32 mouse cellular contexts compared by ENCODE assay signal in genomic region chr16:38318492-38318891, GRCm38 (mm10). TPM values are rescaled to one million over a fixed set of nuclear protein-coding genes. Genes with fewer than 3 reads are reported as not detected.
DNase-seq lines count a peak whose midpoint lies in the region; TF ChIP-seq lines count a peak whose summit lies in the region.
"Had no signal": no experiment of that assay in that cellular context is flagged by ENCODE, and none has a peak within 500 bp of the region (broad histone marks: within the 10 kb centered on the region; RNA-seq: fewer than 3 reads in every experiment).

No protein-coding gene starts in this region.

- no peak for TF ChIP-seq CTCF in C2C12 (IDR thresholded peaks at IDR 0.05; ENCODE audit: control insufficient read depth, insufficient read depth, insufficient read length)
- no peak for TF ChIP-seq CTCF in heart, adult 2 months (IDR thresholded peaks at IDR 0.05)

- WGBS in heart, adult 2 months, result 63% methylated on average over 9 of the region's 9 CpGs

- DNase-seq in NIH3T3 (ENCODE audit: low read depth), result peak; percentile 10
- peak; percentile 23 for DNase-seq in gonadal fat pad, adult 2 months (ENCODE audit: low read depth)
- DNase-seq in heart, adult 2 months, result no peak
- no peak for DNase-seq in frontal cortex, adult 2 months (ENCODE audit: extremely low spot score in 1 of 2, low spot score in 1 of 2)
- DNase-seq in T-cell, adult 2 months (ENCODE audit: low spot score), result no peak
- DNase-seq: adrenal gland, postnatal 10 days; cerebellum, adult 18-20 months; cerebellum, adult 9-10 months; cerebellum, postnatal 14 days; gastrocnemius, postnatal 10 days; heart, adult 18-20 months; heart, postnatal 14 days; heart, postnatal 4 days; kidney, adult 18-20 months had no signal

- no peak overlapping the region for H3K9ac ChIP-seq in heart, adult 2 months (ENCODE audit: low read depth, low read length)
- H3K9ac ChIP-seq: forebrain, embryonic 12.5 days; forebrain, embryonic 15.5 days; heart, embryonic 13.5 days; hindbrain, embryonic 14.5 days had no signal

- no peaks in the 10 kb centered on the region for H3K4me1 ChIP-seq in heart, adult 2 months (ENCODE audit: control insufficient read depth, insufficient read depth, low read length)
- H3K4me1 ChIP-seq: forebrain, embryonic 12.5 days; forebrain, embryonic 15.5 days; heart, embryonic 13.5 days had no signal

- no peak overlapping the region for H3ac ChIP-seq in C2C12 (ENCODE audit: control insufficient read depth, insufficient read length, low read depth)

- intact Hi-C loops in heart, adult 2 months (cut with DNase I), result no loop called here

- H3K27ac ChIP-seq in heart, adult 2 months, result no peak overlapping the region
- H3K27ac ChIP-seq: forebrain, embryonic 12.5 days; forebrain, embryonic 15.5 days; heart, embryonic 10.5 days; heart, embryonic 13.5 days; hindbrain, embryonic 14.5 days; hindbrain, postnatal 0 days had no signal

- H3K79me3 ChIP-seq in C2C12 (ENCODE audit: low read depth), result no peaks in the 10 kb centered on the region

- H3K79me2 ChIP-seq in C2C12 (ENCODE audit: control insufficient read depth, insufficient read depth), result no peaks in the 10 kb centered on the region
- no peaks in the 10 kb centered on the region; the same call in 1 of the 2 replicates for H3K79me2 ChIP-seq in heart, adult 2 months (replicated peaks; ENCODE audit: control insufficient read depth, insufficient read depth, low read length)

- TF ChIP-seq POLR2A in heart, adult 2 months (IDR thresholded peaks at IDR 0.05; ENCODE audit: insufficient read depth, low read depth, low read length), result no peak

- H3K27me3 ChIP-seq in C2C12 (ENCODE audit: control insufficient read depth, insufficient read depth, insufficient read length), result no peaks in the 10 kb centered on the region
- H3K27me3 ChIP-seq in heart, adult 2 months (ENCODE audit: control insufficient read depth, insufficient read depth, low read length), result no peaks in the 10 kb centered on the region
- H3K27me3 ChIP-seq: CH12.LX; forebrain, embryonic 12.5 days; forebrain, embryonic 15.5 days; heart, embryonic 13.5 days had no signal

- H3K36me3 ChIP-seq in C2C12 (ENCODE audit: control insufficient read depth, insufficient read depth), result no peaks in the 10 kb centered on the region
- no peaks in the 10 kb centered on the region for H3K36me3 ChIP-seq in heart, adult 2 months (ENCODE audit: control insufficient read depth, insufficient read depth, low read length)
- H3K36me3 ChIP-seq: forebrain, embryonic 12.5 days; forebrain, embryonic 15.5 days; G1E; heart, embryonic 10.5 days; heart, embryonic 13.5 days had no signal

- H3K4me3 ChIP-seq in C2C12 (ENCODE audit: insufficient read depth, poor library complexity, severe bottlenecking), result no peak overlapping the region
- H3K4me3 ChIP-seq in heart, adult 2 months, result no peak overlapping the region
- H3K4me3 ChIP-seq: forebrain, embryonic 12.5 days; forebrain, embryonic 15.5 days; heart, embryonic 10.5 days; heart, embryonic 13.5 days had no signal

- no peak for TF ChIP-seq EP300 in heart, adult 2 months (IDR thresholded peaks at IDR 0.05; ENCODE audit: insufficient read depth, low read depth, low read length)

TF ChIP-seq in C2C12, 6 proteins besides CTCF, POLR2A, EP300 and RAD21:
- TF ChIP-seq FOSL1 (IDR thresholded peaks at IDR 0.05; ENCODE audit: insufficient read depth, low read length, poor library complexity, severe bottlenecking) (no peak), MYOG (IDR thresholded peaks at IDR 0.05; ENCODE audit: control insufficient read depth, extremely low read depth, insufficient read length) (no peak), MAX (IDR thresholded peaks at IDR 0.05) (peak; percentile 56), CEBPB (IDR thresholded peaks at IDR 0.05; ENCODE audit: low read depth) (peak; percentile 82), MYOD1 (IDR thresholded peaks at IDR 0.05; ENCODE audit: control insufficient read depth, insufficient read length, low read depth) (no peak), USF1 (IDR thresholded peaks at IDR 0.05; ENCODE audit: low read depth) (peak; percentile 29)

RNA-seq across cellular contexts. Expression of gene Maats1, which starts 23.5 kb away (rescaled TPM):
- polyA plus RNA-seq in C2C12 (2012; fragmentation: generic; extraction: Trizol), result 0.61 TPM
- 0.24 and 0.98 TPM in 2 replicates for polyA plus RNA-seq in gonadal fat pad, adult 2 months (2012; rRNA removed)
- total RNA-seq in heart, adult 2 months (2021), result not detected
- 0.20 TPM in 1 of 2 replicates, not detected in the other for polyA plus RNA-seq in heart, adult 2 months (2012; rRNA removed)
- 0.80 and 0.86 TPM in 2 replicates for polyA plus RNA-seq in frontal cortex, adult 2 months (2012; rRNA removed)
- total RNA-seq: gastrocnemius, adult 18-20 months had no signal
- polyA plus RNA-seq: G1E had no signal

RNA-seq across cellular contexts. Expression of gene Nr1i2, which starts 23.9 kb away (rescaled TPM):
- not detected for polyA plus RNA-seq in C2C12 (2012; fragmentation: generic; extraction: Trizol)
- polyA plus RNA-seq in gonadal fat pad, adult 2 months (2012; rRNA removed), result 0.08 and 0.18 TPM in 2 replicates
- not detected for total RNA-seq in heart, adult 2 months (2021)
- 0.15 TPM in 1 of 2 replicates, not detected in the other for polyA plus RNA-seq in heart, adult 2 months (2012; rRNA removed)
- polyA plus RNA-seq in frontal cortex, adult 2 months (2012; rRNA removed), result not detected in 2 replicates
- total RNA-seq: adrenal gland, adult 18-20 months; CH12.LX; G1E; gastrocnemius, postnatal 10 days; heart, adult 18-20 months; heart, postnatal 14 days; heart, postnatal 4 days; hindbrain, postnatal 0 days had no signal
- polyA plus RNA-seq: brain, embryonic 14.5 days; embryonic facial prominence, embryonic 11.5 days; embryonic facial prominence, embryonic 14.5 days; forebrain, embryonic 12.5 days; forebrain, embryonic 15.5 days; G1E; heart, embryonic 13.5 days; hindbrain, embryonic 11.5 days; hindbrain, embryonic 14.5 days; inflammation-experienced regulatory T-cells, adult 6 months had no signal

RNA-seq across cellular contexts. Expression of gene Cox17, which starts 28.3 kb away (rescaled TPM):
- 404 TPM for polyA plus RNA-seq in C2C12 (2012; fragmentation: generic; extraction: Trizol)
- polyA plus RNA-seq in gonadal fat pad, adult 2 months (2012; rRNA removed), result 90.6 and 118 TPM in 2 replicates
- total RNA-seq in heart, adult 2 months (2021), result 100 to 1,000 TPM; 295 to 358 TPM
- 190 and 221 TPM in 2 replicates for polyA plus RNA-seq in heart, adult 2 months (2012; rRNA removed)
- polyA plus RNA-seq in frontal cortex, adult 2 months (2012; rRNA removed), result 264 and 278 TPM in 2 replicates

RNA-seq across cellular contexts. Expression of gene Gm21987, which starts 28.3 kb away (rescaled TPM):
- polyA plus RNA-seq in C2C12 (2012; fragmentation: generic; extraction: Trizol), result not detected
- not detected in 2 replicates for polyA plus RNA-seq in gonadal fat pad, adult 2 months (2012; rRNA removed)
- total RNA-seq in heart, adult 2 months (2021), result not detected
- not detected in 2 replicates for polyA plus RNA-seq in heart, adult 2 months (2012; rRNA removed)
- polyA plus RNA-seq in frontal cortex, adult 2 months (2012; rRNA removed), result not detected in 2 replicates
- total RNA-seq: adrenal gland, adult 18-20 months; adrenal gland, postnatal 10 days; adrenal gland, postnatal 4 days; gastrocnemius, adult 18-20 months; gastrocnemius, postnatal 10 days; gastrocnemius, postnatal 4 days; hindbrain, postnatal 0 days had no signal
- polyA plus RNA-seq: brain, embryonic 14.5 days; embryonic facial prominence, embryonic 14.5 days; forebrain, embryonic 12.5 days; forebrain, embryonic 15.5 days; hindbrain, embryonic 11.5 days; hindbrain, embryonic 14.5 days; hindbrain, postnatal 0 days; inflammation-experienced regulatory T-cells, adult 6 months had no signal

RNA-seq across cellular contexts. Expression of gene Popdc2, which starts 43.5 kb away (rescaled TPM):
- 0.30 TPM for polyA plus RNA-seq in C2C12 (2012; fragmentation: generic; extraction: Trizol)
- polyA plus RNA-seq in gonadal fat pad, adult 2 months (2012; rRNA removed), result 10.6 and 12.4 TPM in 2 replicates
- total RNA-seq in heart, adult 2 months (2021), result 100 to 1,000 TPM; 462 to 476 TPM
- polyA plus RNA-seq in heart, adult 2 months (2012; rRNA removed), result 695 and 745 TPM in 2 replicates
- polyA plus RNA-seq in frontal cortex, adult 2 months (2012; rRNA removed), result 0.90 and 1.1 TPM in 2 replicates

Comparison
In these comparisons a context has a peak if more than half of its experiments do, and no peak if none do; other contexts are left out.
1. DNase-seq: peak in NIH3T3 (single experiment) and gonadal fat pad, adult 2 months (single experiment); none in heart, adult 2 months (0 of 2), frontal cortex, adult 2 months (0 of 2) and T-cell, adult 2 months (single experiment).